ENCODE assay signal across 10 mouse cellular contexts in the genomic region with DNA sequence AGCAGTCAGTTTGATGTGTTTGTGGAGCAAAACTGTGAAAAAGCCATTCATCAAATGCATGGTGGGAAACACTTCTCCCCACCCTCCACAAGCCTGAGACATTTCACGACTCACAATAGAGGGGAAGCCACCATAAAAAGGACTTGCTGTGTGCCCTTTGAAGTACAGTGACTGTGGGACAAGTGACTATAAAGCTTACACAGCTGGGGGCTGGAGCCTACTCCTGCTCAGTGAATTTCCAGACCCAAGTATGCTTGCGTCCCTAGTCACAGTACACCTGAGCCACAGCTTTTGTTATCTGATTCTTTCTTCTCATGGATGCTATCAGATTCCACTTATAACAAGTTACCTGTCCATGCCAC.
DNase-seq lines count a peak whose midpoint lies in the region; ATAC-seq lines count a peak whose summit lies in the region.
"Had no signal": no experiment of that assay in that cellular context is flagged by ENCODE, and none has a peak within 500 bp of the region (broad histone marks: within the 10 kb centered on the region; RNA-seq: fewer than 3 reads in every experiment).

No protein-coding gene starts in this region.

- no peak overlapping the region for H3K4me2 ChIP-seq in kidney, embryonic 14.5 days (replicated peaks; ENCODE audit: low read depth, low read length)
- H3K4me2 ChIP-seq in forebrain, embryonic 15.5 days (replicated peaks) = no peak overlapping the region
- peak overlapping the region; percentile 56 for H3K4me2 ChIP-seq in liver, embryonic 12.5 days

- peaks cover 25% of the 10 kb centered on the region for H3K4me1 ChIP-seq in kidney, embryonic 14.5 days (ENCODE audit: control insufficient read depth, insufficient read depth, low read length)
- peaks cover 29% of the 10 kb centered on the region for H3K4me1 ChIP-seq in forebrain, embryonic 15.5 days
- peaks cover 35% of the 10 kb centered on the region for H3K4me1 ChIP-seq in liver, embryonic 12.5 days

- H3K9me3 ChIP-seq in kidney, embryonic 14.5 days (ENCODE audit: control insufficient read depth, low read length) = peaks cover 4% of the 10 kb centered on the region; the same call in 1 of the 2 replicates
- no peaks in the 10 kb centered on the region for H3K9me3 ChIP-seq in forebrain, embryonic 15.5 days
- no peaks in the 10 kb centered on the region for H3K9me3 ChIP-seq in liver, embryonic 12.5 days (replicated peaks)
- H3K9me3 ChIP-seq: G1E; megakaryocyte, embryonic 14.5 days had no signal

- no peaks in the 10 kb centered on the region for H3K27me3 ChIP-seq in kidney, embryonic 14.5 days (ENCODE audit: control insufficient read depth, insufficient read depth, low read length)
- H3K27me3 ChIP-seq in forebrain, embryonic 15.5 days = no peaks in the 10 kb centered on the region
- no peaks in the 10 kb centered on the region for H3K27me3 ChIP-seq in liver, embryonic 12.5 days (replicated peaks)
- H3K27me3 ChIP-seq: megakaryocyte, embryonic 14.5 days had no signal

- no peak overlapping the region for H3K9ac ChIP-seq in kidney, embryonic 14.5 days (ENCODE audit: low read depth, low read length)
- H3K9ac ChIP-seq in forebrain, embryonic 15.5 days (replicated peaks) = no peak overlapping the region
- H3K9ac ChIP-seq in liver, embryonic 12.5 days = no peak overlapping the region; the same call in 1 of the 2 replicates

- WGBS in kidney, embryonic 14.5 days = 21% methylated on average over 2 of the region's 2 CpGs
- WGBS in forebrain, embryonic 15.5 days = 30% methylated on average over 2 of the region's 2 CpGs
- 46% methylated on average over 2 of the region's 2 CpGs for WGBS in liver, embryonic 12.5 days (ENCODE audit: insufficient replicate concordance)

- 0 out of 2 replicates have a peak, but pooled peaks have one; percentile 2 for ATAC-seq in kidney, embryonic 14.5 days (ENCODE audit: low FRiP score, low TSS enrichment)
- ATAC-seq in forebrain, embryonic 15.5 days (replicated peaks) = 0 out of 2 replicates have a peak, but pooled peaks have one; percentile 1
- ATAC-seq in liver, embryonic 12.5 days = no peak

- H3K27ac ChIP-seq in kidney, embryonic 14.5 days (ENCODE audit: low read depth, low read length) = peak overlapping the region; percentile 80
- H3K27ac ChIP-seq in forebrain, embryonic 15.5 days (replicated peaks) = peak overlapping the region; percentile 34; the same call in 1 of the 2 replicates
- 0 out of 2 replicates have a peak overlapping the region, but pooled peaks have one; percentile 31 for H3K27ac ChIP-seq in liver, embryonic 12.5 days

- H3K36me3 ChIP-seq in kidney, embryonic 14.5 days (ENCODE audit: control insufficient read depth, insufficient read depth, low read length) = no peaks in the 10 kb centered on the region; the same call in 1 of the 2 replicates
- no peaks in the 10 kb centered on the region for H3K36me3 ChIP-seq in forebrain, embryonic 15.5 days
- peaks cover 11% of the 10 kb centered on the region for H3K36me3 ChIP-seq in liver, embryonic 12.5 days

- no peak overlapping the region for H3K4me3 ChIP-seq in kidney, embryonic 14.5 days (ENCODE audit: low read length)
- no peak overlapping the region for H3K4me3 ChIP-seq in forebrain, embryonic 15.5 days
- H3K4me3 ChIP-seq in liver, embryonic 12.5 days = no peak overlapping the region

- DNase-seq in kidney, postnatal 4 days = no peak
- DNase-seq in R1 (ENCODE audit: low read depth, low spot score) = peak; percentile 59
- no peak for DNase-seq in adrenal gland, postnatal 25 days
- no peak for DNase-seq in ovary, postnatal 14 days (ENCODE audit: low spot score)
- no peak for DNase-seq in ovary, postnatal 10 days (ENCODE audit: low spot score)
